Mouse (Mus musculus) thymus, adult 2 months (tissue): ENCODE results near the gene Pheta1. TPM values are rescaled to one million over a fixed set of nuclear protein-coding genes. Genes with fewer than 3 reads are reported as not detected.

ENCODE experiments used
- DNase-seq: peaks from one replicate; pipeline ENCODE4 v3.0.0; 2021
- H3K27ac ChIP-seq: fragments of 200-500 bp; 2 replicates; pipeline ENCODE4 v1.5.1; 2012; ENCODE audit warnings: low read length, control low read depth; ENCODE audit not compliant: control insufficient read depth, insufficient read depth
- H3K27me3 ChIP-seq: fragments of 200-500 bp; 2 replicates; pipeline ENCODE4 v1.6.1; 2012; ENCODE audit warnings: mild to moderate bottlenecking, low read length, moderate library complexity, mixed read lengths; ENCODE audit not compliant: control insufficient read depth, insufficient read depth
- H3K36me3 ChIP-seq: fragments of 200-500 bp; 2 replicates; pipeline ENCODE4 v1.6.1; 2012; ENCODE audit warnings: mild to moderate bottlenecking, low read length, moderate library complexity; ENCODE audit not compliant: control insufficient read depth, insufficient read depth
- H3K4me1 ChIP-seq: fragments of 200-500 bp; replicated peaks from 2 replicates; pipeline ENCODE4 v1.6.1; 2012; ENCODE audit warnings: low read length; ENCODE audit not compliant: control insufficient read depth, insufficient read depth
- H3K4me3 ChIP-seq: fragments of 200-500 bp; 2 replicates; pipeline ENCODE4 v1.5.1; 2012; ENCODE audit warnings: mild to moderate bottlenecking, low read length, control low read depth, moderate library complexity; ENCODE audit not compliant: control insufficient read depth, insufficient read depth
- CTCF ChIP-seq: fragments of 200-500 bp; IDR thresholded peaks from 2 replicates; pipeline ENCODE4 v1.5.1; 2012; ENCODE audit warnings: mild to moderate bottlenecking, control low read depth, low read length, moderate library complexity, borderline replicate concordance; ENCODE audit not compliant: control insufficient read depth, poor library complexity, insufficient read depth; ENCODE audit errors: extremely low read depth
- POLR2A ChIP-seq: fragments of 200-500 bp; IDR thresholded peaks from 2 replicates; pipeline ENCODE4 v1.6.1; 2012; ENCODE audit warnings: mild to moderate bottlenecking, low read length, control low read depth, moderate library complexity; ENCODE audit not compliant: control insufficient read depth, poor library complexity, insufficient read depth; ENCODE audit errors: extremely low read depth
- WGBS: fragments of 180-500 bp; shearing (Covaris S2); methylation state at CpG from one replicate; pipeline ENCODE4 v1.1.7; 2018; 5-methylcytosine and 5-hydroxymethylcytosine counted together
- polyA plus RNA-seq: library from polyadenylated mRNA; depleted of rRNA; stranded (reverse); fragments of >200 nt; gene quantifications from 2 replicates; pipeline ENCODE4 v1.2.3, GENCODE M21; 2012

The Pheta1 gene
- polyA plus RNA-seq, 1 experiment = 25.3 TPM

DNA sequence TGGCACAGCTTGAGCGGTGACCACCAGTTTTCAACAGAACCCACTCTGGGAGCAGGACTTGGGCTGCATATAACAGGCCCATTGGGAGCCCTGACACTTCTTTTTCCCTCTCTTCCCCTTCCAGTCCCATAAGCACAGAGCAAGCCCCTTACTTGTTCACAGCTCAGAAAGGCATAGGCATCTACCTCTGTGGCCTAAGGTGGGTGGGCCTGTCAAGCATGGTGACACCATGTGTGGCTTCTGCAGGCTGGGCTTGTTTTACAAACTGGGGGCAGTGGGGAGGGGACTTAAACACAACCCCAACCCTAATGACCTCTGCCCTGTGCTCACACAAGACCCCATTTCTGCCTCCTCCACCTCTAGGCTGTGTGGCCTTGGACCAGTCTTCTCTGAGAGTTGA, 25.1 kb upstream of the Pheta1 start:
- Histone ChIP-seq H3K27ac (no peak overlapping the region), H3K4me1 (peaks cover 23% of the 10 kb centered on the region; the same call in 1 of the 2 replicates), H3K36me3 (peaks cover 29% of the 10 kb centered on the region), H3K27me3 (no peaks in the 10 kb centered on the region), H3K4me3 (no peak overlapping the region)
- TF ChIP-seq CTCF (no peak), POLR2A (no peak)
- WGBS = 100% methylated on average over 1 of the region's 1 CpGs
- DNase-seq = no peak

DNA sequence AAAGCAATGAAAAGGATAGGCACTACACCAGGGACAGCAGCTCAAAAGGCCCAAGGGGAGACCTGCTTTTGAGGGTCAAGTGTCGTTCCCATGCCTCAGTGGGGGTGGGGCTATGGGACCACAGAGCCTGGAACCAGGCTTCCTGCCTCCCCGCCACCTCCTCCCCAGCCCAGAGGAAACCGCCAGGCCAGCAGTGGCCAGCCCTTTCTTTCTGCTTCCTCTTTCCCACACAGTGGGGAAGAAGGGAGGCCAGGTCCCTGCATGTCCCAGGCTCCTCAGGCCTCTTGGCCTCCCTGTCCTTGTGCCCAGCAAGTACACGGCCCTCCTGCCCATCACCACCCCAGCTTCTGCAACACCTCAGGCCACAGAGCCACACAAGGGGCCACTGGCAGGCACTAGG, 24.7 kb upstream of the Pheta1 start:
- 74% methylated on average over 4 of the region's 4 CpGs for WGBS
- Histone ChIP-seq H3K4me3 (no peak overlapping the region), H3K27me3 (no peaks in the 10 kb centered on the region), H3K36me3 (peaks cover 30% of the 10 kb centered on the region), H3K4me1 (peaks cover 18% of the 10 kb centered on the region; the same call in 1 of the 2 replicates), H3K27ac (no peak overlapping the region)
- TF ChIP-seq POLR2A (no peak), CTCF (no peak)
- no peak for DNase-seq

DNA sequence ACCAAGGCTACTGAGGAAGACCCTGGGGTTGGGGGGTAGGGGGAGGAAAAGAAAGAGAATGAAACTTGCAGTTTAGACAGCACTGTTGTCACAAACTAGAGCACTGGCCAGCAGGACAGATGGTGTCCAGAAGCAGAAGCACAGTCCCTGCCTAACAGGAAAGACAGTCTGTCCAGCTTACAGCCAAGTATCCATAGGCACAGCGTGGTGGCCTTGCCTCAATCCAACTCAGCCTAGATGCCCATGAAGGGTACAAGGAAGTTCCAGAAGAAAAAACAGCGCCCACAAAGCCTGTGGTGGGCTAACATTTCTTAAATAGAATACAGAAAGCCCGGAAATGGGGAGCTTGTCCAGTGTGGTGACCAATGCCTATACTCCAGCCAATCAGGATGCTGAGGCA, 23.2 kb upstream of the Pheta1 start:
- H3K36me3 ChIP-seq = peaks cover 30% of the 10 kb centered on the region
- no peak overlapping the region for H3K4me3 ChIP-seq
- TF ChIP-seq CTCF (no peak), POLR2A (no peak)
- H3K27me3 ChIP-seq = no peaks in the 10 kb centered on the region
- 90% methylated on average over 3 of the region's 3 CpGs for WGBS
- H3K27ac ChIP-seq = no peak overlapping the region; the same call in 1 of the 2 replicates
- no peak for DNase-seq
- peaks cover 10% of the 10 kb centered on the region; the same call in 1 of the 2 replicates for H3K4me1 ChIP-seq

DNA sequence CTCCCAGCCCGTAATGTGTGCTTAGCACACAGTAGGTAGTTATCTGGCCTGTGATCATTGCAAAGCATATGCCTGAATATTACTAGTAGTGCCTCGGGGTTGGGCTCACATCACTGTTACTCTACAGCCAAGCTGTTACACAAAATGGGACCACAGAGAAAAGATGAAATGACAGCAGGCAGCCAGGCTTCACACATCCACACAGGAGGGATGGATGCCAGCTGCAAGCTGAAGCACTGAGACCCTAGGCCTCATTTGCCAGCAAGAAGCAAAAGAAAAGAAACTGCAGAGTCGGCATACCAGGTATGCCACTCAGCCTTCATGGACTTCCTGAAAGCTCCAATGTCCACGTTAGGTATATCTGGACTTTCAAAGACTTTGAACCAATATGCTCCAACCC, 20.9 kb upstream of the Pheta1 start:
- 96% methylated on average over 4 of the region's 4 CpGs for WGBS

DNA sequence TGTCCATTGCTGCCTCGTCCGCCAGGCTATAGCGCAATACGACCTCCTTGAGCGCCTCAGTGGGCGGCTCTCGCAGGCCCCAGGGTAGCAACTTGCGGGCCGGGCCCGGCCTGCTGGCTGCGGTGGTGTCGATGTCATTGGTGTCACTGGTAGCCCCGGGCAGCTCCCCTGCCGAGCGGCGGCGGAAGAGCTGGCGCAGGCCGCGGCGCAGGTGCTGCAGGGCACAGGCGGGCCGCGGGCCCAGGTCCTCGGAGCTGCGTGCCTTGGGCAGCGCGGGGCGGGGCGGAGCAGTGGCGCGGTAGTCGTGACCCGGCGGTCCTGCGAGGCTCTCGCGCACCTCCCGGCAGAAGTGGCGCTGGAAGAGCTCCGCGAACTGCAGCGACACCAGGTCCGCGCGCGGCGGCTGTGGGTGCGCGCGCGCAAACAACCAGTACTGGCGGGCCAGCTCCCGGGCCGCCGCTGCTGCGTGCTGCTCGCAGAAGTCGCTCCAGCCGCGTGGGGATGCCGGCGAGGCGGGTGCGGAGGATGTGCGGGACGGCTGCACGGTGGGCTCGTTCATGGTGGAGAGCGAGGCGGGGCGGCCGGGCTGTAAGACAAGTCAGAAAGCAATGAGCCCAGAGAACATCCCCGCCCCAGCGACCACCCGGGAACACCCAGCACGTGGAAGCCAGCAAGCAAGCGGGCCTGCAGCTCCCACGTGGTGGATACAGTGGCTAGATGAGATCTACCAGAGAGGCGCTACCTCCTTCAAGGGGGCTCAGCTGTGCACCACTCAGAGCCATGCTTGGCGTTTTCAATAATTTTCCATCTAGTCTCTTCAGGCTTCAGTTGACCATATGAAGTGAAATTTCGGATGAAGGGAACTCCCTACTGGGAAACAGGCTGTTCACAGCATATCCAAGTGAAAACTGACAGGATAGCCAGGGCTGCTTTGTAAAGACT, 20.0 kb upstream of the Pheta1 start:
- 96% methylated on average over 82 of the region's 82 CpGs for WGBS
- Histone ChIP-seq H3K4me3 (no peak overlapping the region), H3K4me1 (peaks cover 24% of the 10 kb centered on the region), H3K36me3 (peaks cover 30% of the 10 kb centered on the region), H3K27ac (no peak overlapping the region), H3K27me3 (no peaks in the 10 kb centered on the region)
- no peak for DNase-seq
- TF ChIP-seq CTCF (no peak), POLR2A (no peak)

More for the DNA sequence above, 20.9 kb upstream of the Pheta1 start:
- no peak for TF ChIP-seq POLR2A
- no peak for DNase-seq
- Histone ChIP-seq H3K4me1 (peaks cover 20% of the 10 kb centered on the region), H3K27me3 (no peaks in the 10 kb centered on the region), H3K36me3 (peaks cover 30% of the 10 kb centered on the region), H3K4me3 (no peak overlapping the region), H3K27ac (no peak overlapping the region)

DNA sequence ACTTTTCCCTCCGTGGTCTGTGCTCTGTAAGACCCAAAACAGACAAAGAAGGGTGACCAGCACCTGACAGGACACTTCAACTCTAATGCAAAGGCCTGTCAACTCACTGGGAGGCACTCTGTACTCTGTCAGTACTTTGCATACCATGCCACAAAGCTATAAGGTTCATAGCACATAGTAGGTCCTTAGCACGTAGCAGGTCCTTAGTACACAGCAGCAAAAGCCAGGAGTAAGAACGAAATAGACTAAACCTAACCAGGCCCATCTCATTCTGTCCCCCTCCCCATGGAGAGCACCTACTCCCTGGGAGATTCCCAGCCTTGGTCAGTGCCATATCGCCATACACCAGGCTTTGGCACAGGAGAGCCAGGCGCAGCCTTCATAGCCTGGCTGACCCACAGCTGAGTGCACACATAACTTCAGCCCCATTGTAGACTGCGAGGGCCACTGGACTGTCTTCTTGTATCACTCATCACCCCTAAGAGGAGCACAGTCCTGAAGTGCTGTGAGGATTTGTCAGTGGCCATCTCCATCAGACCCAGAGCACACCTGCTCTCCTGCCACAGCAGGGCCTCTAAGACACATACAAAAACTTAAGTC, 17.7 kb upstream of the Pheta1 start:
- TF ChIP-seq POLR2A (no peak), CTCF (no peak)
- peaks cover 22% of the 10 kb centered on the region for H3K36me3 ChIP-seq
- no peaks in the 10 kb centered on the region for H3K27me3 ChIP-seq
- 92% methylated on average over 6 of the region's 6 CpGs for WGBS
- H3K4me1 ChIP-seq = peaks cover 41% of the 10 kb centered on the region
- no peak for DNase-seq
- H3K4me3 ChIP-seq = no peak overlapping the region
- no peak overlapping the region for H3K27ac ChIP-seq
